21 mouse cellular contexts compared by ENCODE assay signal in genomic region chr5:113123693-113124092, GRCm38 (mm10). TPM values are rescaled to one million over a fixed set of nuclear protein-coding genes. Genes with fewer than 3 reads are reported as not detected.
"Had no signal": no experiment of that assay in that cellular context is flagged by ENCODE, and none has a peak within 500 bp of the region (broad histone marks: within the 10 kb centered on the region; RNA-seq: fewer than 3 reads in every experiment).

No protein-coding gene starts in this region.

- H3K27me3 ChIP-seq: limb, embryonic 15.5 days; liver, embryonic 12.5 days; lung, embryonic 15.5 days; midbrain, embryonic 12.5 days; neural tube, embryonic 13.5 days had no signal

- H3K27ac ChIP-seq: limb, embryonic 15.5 days; liver, embryonic 12.5 days; lung, embryonic 15.5 days; midbrain, embryonic 12.5 days; neural tube, embryonic 13.5 days had no signal

- H3K36me3 ChIP-seq: limb, embryonic 15.5 days; liver, embryonic 12.5 days; lung, embryonic 15.5 days; midbrain, embryonic 12.5 days; neural tube, embryonic 13.5 days had no signal

- H3K4me3 ChIP-seq: limb, embryonic 15.5 days; liver, embryonic 12.5 days; lung, embryonic 15.5 days; midbrain, embryonic 12.5 days; neural tube, embryonic 13.5 days had no signal

- H3K9me3 ChIP-seq: limb, embryonic 15.5 days; liver, embryonic 12.5 days; lung, embryonic 15.5 days; midbrain, embryonic 12.5 days; neural tube, embryonic 13.5 days had no signal

- DNase-seq: kidney, postnatal 14 days; layer of hippocampus, postnatal 36 days; retina, postnatal 1 day; right cerebral cortex, postnatal 4 days; spleen, adult 18-20 months; thymus, adult 18-20 months; thymus, postnatal 14 days had no signal

- ATAC-seq: liver, embryonic 12.5 days; midbrain, embryonic 16.5 days had no signal

- H3K9ac ChIP-seq: limb, embryonic 15.5 days; liver, embryonic 12.5 days; lung, embryonic 15.5 days; midbrain, embryonic 12.5 days; neural tube, embryonic 13.5 days had no signal

- H3K4me2 ChIP-seq: limb, embryonic 15.5 days; liver, embryonic 12.5 days; lung, embryonic 15.5 days; midbrain, embryonic 12.5 days; neural tube, embryonic 13.5 days had no signal

RNA-seq across cellular contexts. Expression of gene Crybb3, which starts 42.3 kb away (rescaled TPM):
- total RNA-seq: megakaryocyte-erythroid progenitor cell, adult 5-6 weeks had no signal
- polyA plus RNA-seq: liver, embryonic 12.5 days; liver, embryonic 16.5 days had no signal

RNA-seq across cellular contexts. Expression of gene Crybb2, which starts 53.8 kb away (rescaled TPM):
- total RNA-seq: layer of hippocampus, postnatal 36 days; left cerebral cortex, adult 8-10 months; left cerebral cortex, postnatal 25 days; megakaryocyte-erythroid progenitor cell, adult 5-6 weeks had no signal
- polyA plus RNA-seq: kidney, embryonic 14.5 days; limb, embryonic 11.5 days; limb, embryonic 15.5 days; liver, embryonic 12.5 days; liver, embryonic 16.5 days; lung, embryonic 15.5 days; midbrain, embryonic 12.5 days; midbrain, embryonic 16.5 days; neural tube, embryonic 13.5 days; stomach, embryonic 14.5 days; urinary bladder, adult 2 months had no signal
